ENCODE assay signal across 15 mouse cellular contexts in the genomic region with DNA sequence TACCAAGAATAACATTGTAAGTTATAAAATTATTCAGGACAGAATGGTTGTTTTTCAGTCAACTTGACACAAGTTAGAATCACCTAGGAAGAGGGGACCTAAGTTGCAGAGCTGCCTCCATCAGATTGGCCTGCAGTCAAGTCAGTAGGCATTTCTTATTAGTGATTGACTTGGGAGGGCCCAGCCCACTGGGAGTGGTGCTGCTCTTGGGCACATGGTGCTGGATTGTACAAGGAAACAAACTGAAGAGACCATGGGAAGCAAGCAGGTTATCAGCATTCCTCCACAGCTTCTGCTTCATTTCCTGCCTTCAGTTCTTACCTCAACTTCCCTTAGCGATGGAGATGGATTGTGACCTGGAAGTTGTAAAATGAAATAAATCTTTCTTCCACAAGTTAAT.
"Had no signal": no experiment of that assay in that cellular context is flagged by ENCODE, and none has a peak within 500 bp of the region (broad histone marks: within the 10 kb centered on the region; RNA-seq: fewer than 3 reads in every experiment).

No protein-coding gene starts in this region.

- DNase-seq: kidney, postnatal 10 days; kidney, postnatal 36 days; layer of hippocampus, postnatal 36 days; liver, embryonic 13.5 days; lung, adult 2 months; lung, postnatal 14 days; lung, postnatal 4 days; retina, postnatal 1 day; thymus, postnatal 36 days had no signal

- H3K27ac ChIP-seq: kidney, embryonic 15.5 days; left cerebral cortex, adult 2 months; liver, embryonic 13.5 days; midbrain, embryonic 12.5 days; neural tube, embryonic 13.5 days had no signal

- H3K4me3 ChIP-seq: kidney, embryonic 15.5 days; left cerebral cortex, adult 2 months; liver, embryonic 13.5 days; midbrain, embryonic 12.5 days; myocyte; neural tube, embryonic 13.5 days had no signal

- H3K27me3 ChIP-seq: kidney, embryonic 15.5 days; liver, embryonic 13.5 days; midbrain, embryonic 12.5 days; neural tube, embryonic 13.5 days had no signal

- ATAC-seq: midbrain, embryonic 16.5 days had no signal

- H3K4me1 ChIP-seq: midbrain, embryonic 12.5 days; neural tube, embryonic 13.5 days had no signal
